Mouse (Mus musculus) midbrain, postnatal 0 days (tissue): ENCODE data around the gene Pcyt2. TPM values are rescaled to one million over a fixed set of nuclear protein-coding genes. Genes with fewer than 3 reads are reported as not detected.
A peak's percentile ranks its signal among the peaks of the same experiment; 100 is the strongest.

Experiments
- ATAC-seq: fragments of 200-750 bp; cut with Nextera tagmentation; 2 replicates; pipeline ENCODE4 v1.8.0; 2017; ENCODE audit warnings: moderate number of reproducible peaks, mild to moderate bottlenecking, moderate TSS enrichment, moderate library complexity; ENCODE audit not compliant: low FRiP score
- DNase-seq: peaks from one replicate; pipeline ENCODE4 v3.0.0-alpha.2; 2015; ENCODE audit warnings: low spot score
- H3K27ac ChIP-seq: fragments of 300-500 bp; sonication (generic); 2 replicates; pipeline ENCODE4 v1.5.1; 2014; ENCODE audit warnings: low read depth, mild to moderate bottlenecking, low read length, mixed read lengths
- H3K27me3 ChIP-seq: fragments of 300-500 bp; sonication (generic); 2 replicates; pipeline ENCODE4 v1.6.1; 2014; ENCODE audit warnings: low read length, control low read depth, mixed read lengths; ENCODE audit not compliant: insufficient read depth
- H3K36me3 ChIP-seq: fragments of 300-500 bp; sonication (generic); 2 replicates; pipeline ENCODE4 v1.6.1; 2014; ENCODE audit warnings: low read length, control low read depth, mixed read lengths; ENCODE audit not compliant: insufficient read depth
- H3K4me1 ChIP-seq: fragments of 300-500 bp; sonication (generic); 2 replicates; pipeline ENCODE4 v1.6.1; 2014; ENCODE audit warnings: mild to moderate bottlenecking, control low read depth, antibody characterized with exemption, low read length, mixed read lengths; ENCODE audit not compliant: insufficient read depth
- H3K4me2 ChIP-seq: fragments of 300-500 bp; sonication (generic); 2 replicates; pipeline ENCODE4 v1.6.1; 2014; ENCODE audit warnings: low read depth, mild to moderate bottlenecking, low read length, mixed read lengths; ENCODE audit not compliant: poor library complexity, severe bottlenecking
- H3K4me3 ChIP-seq: fragments of 300-500 bp; sonication (generic); 2 replicates; pipeline ENCODE4 v1.5.1; 2014; ENCODE audit warnings: low read depth, mild to moderate bottlenecking, low read length, moderate library complexity
- H3K9ac ChIP-seq: fragments of 300-500 bp; sonication (generic); replicated peaks from 2 replicates; pipeline ENCODE4 v1.6.1; 2014; ENCODE audit warnings: mild to moderate bottlenecking, low read length, moderate library complexity, mixed read lengths; ENCODE audit not compliant: poor library complexity, severe bottlenecking
- H3K9me3 ChIP-seq: fragments of 300-500 bp; sonication (generic); 2 replicates; pipeline ENCODE4 v1.6.1; 2016; ENCODE audit warnings: low read length, control low read depth
- CTCF ChIP-seq: IDR thresholded peaks from 2 replicates; pipeline ENCODE4 v1.5.1; 2016; ENCODE audit warnings: antibody characterized with exemption, mild to moderate bottlenecking
- WGBS: fragments of 180-500 bp; shearing (Covaris S2); extraction: QIAGEN DNeasy Blood & Tissue Kit; methylation state at CpG from one replicate; pipeline ENCODE4 v1.1.7; 2014; 5-methylcytosine and 5-hydroxymethylcytosine counted together
- polyA plus RNA-seq: library from polyadenylated mRNA; unstranded; fragments of >200 nt; fragmentation: Nextera tagmentation; extraction: Ambion mirVana; gene quantifications from 2 replicates; pipeline ENCODE4 v1.2.1, GENCODE M21; 2015
- total RNA-seq: library from RNA; depleted of rRNA; stranded (reverse); fragments of >200 nt; gene quantifications from 2 replicates; pipeline ENCODE4 v1.2.3, GENCODE M21; 2014

Gene Pcyt2
- total and polyA plus RNA-seq, 2 experiments from 2014 or later: 129 to 137 TPM

DNA sequence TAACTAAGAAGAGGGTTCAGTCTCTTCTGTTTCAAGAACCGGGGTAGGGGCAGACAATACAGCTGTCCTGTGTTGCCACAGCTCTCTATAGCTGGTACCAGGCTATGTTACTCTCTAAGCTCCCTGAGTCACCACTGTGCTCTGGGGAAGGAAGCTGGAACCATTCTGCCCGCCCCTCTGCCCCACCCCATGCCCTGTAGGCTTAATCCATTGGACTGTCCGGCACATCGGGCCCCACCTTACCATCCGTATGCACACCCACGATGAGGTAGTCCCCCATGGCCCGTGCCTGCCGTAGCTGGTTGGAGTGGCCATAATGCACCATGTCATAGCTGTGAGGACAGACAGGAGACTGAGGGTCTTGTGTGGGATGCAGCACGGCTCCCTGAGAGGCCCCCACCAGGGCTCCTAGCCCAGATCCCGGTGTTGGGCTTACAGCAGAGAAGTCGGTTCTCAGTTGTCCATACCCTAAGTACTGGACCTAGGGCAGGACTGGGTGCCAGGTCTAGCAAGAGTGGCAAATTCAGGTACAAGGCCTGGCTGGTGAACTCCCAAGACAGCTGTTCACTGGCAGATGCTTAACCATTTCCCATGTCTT, 2.0 kb downstream of the Pcyt2 start:
- no peak overlapping the region for H3K4me3 ChIP-seq
- H3K4me1 ChIP-seq: peaks cover 8% of the 10 kb centered on the region; the same call in 1 of the 2 replicates
- H3K9ac ChIP-seq: no peak overlapping the region
- H3K4me2 ChIP-seq: 0 out of 2 replicates have a peak overlapping the region, but pooled peaks have one; percentile 1
- 90% methylated on average over 11 of the region's 11 CpGs for WGBS
- no peak for ATAC-seq
- H3K36me3 ChIP-seq: peaks cover 50% of the 10 kb centered on the region
- H3K27me3 ChIP-seq: no peaks in the 10 kb centered on the region
- TF ChIP-seq CTCF: no peak
- H3K27ac ChIP-seq: no peak overlapping the region
- no peaks in the 10 kb centered on the region for H3K9me3 ChIP-seq
- no peak for DNase-seq

DNA sequence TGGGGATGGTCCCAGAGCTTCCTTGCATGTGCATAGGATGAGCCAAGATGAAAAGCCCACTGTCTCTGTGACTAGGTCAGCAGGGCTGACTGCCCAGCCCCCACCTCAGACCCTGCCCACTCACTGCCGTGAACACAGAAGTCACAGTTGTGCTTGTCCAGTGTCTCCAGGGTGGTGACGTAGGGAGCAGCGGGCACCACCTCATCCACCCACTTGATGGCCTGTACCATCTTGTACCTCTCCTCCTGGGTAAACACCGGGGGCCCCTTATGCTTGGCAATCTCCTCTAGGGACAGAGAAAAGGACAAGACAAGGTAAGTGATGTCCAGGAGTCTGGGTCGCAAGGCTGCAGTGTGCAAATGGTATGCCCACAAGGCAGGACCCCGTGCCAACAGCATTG, 2.6 kb downstream of the Pcyt2 start:
- Histone ChIP-seq H3K4me3 (no peak overlapping the region), H3K27ac (no peak overlapping the region), H3K36me3 (peaks cover 47% of the 10 kb centered on the region), H3K27me3 (no peaks in the 10 kb centered on the region), H3K9me3 (no peaks in the 10 kb centered on the region), H3K9ac (no peak overlapping the region), H3K4me2 (no peak overlapping the region), H3K4me1 (peaks cover 8% of the 10 kb centered on the region; the same call in 1 of the 2 replicates)
- ATAC-seq: no peak
- 94% methylated on average over 6 of the region's 6 CpGs for WGBS
- no peak for TF ChIP-seq CTCF
- no peak for DNase-seq

DNA sequence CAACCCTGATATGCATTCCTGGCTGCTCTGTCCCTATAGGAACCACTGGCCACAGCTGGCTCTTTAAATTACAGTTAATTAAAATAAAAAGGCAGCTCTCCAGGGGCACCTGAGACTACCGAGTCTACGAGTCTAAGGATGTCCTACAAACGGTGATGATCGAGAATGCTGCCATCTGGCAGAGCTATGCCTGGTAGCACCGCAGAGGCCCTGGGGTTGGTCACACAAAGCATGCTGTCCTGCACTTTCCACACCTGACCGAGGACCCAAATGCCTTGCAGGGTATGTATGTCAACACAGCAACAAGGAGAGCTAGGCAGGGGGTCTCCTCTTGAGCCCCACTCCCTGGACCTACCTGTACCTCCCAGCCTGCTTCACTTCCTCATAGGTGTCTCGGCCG, 3.8 kb downstream of the Pcyt2 start:
- Histone ChIP-seq H3K36me3 (peaks cover 45% of the 10 kb centered on the region), H3K4me3 (no peak overlapping the region), H3K4me2 (no peak overlapping the region), H3K9me3 (no peaks in the 10 kb centered on the region), H3K4me1 (peaks cover 8% of the 10 kb centered on the region; the same call in 1 of the 2 replicates), H3K9ac (no peak overlapping the region), H3K27me3 (no peaks in the 10 kb centered on the region), H3K27ac (no peak overlapping the region)
- DNase-seq (no peak), ATAC-seq (no peak)
- 85% methylated on average over 8 of the region's 8 CpGs for WGBS
- no peak for TF ChIP-seq CTCF

DNA sequence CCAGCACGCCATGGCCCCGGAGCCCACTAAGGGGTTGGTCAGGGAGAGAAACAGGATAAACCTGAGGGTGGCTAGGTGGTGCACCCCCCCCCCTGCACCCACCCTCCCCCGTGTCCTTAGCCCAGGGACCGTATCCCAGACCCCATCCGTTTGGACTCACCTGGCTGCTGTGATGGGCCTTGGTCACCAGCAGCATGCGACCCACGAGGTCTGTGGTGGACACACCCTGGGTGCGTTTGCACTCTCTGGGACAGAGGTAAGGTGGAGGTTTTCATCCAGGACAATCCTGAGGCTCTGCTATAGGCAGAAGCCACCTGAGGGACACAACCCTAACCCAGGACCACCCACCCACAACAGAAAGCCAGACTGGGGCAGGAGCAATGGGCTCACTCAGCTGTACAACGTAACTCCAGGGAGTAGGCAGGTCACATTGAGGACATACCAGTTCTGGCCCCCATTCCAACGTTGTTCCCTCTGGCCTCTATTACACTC, 4.2 kb downstream of the Pcyt2 start:
- no peak for ATAC-seq
- Histone ChIP-seq H3K4me3 (no peak overlapping the region), H3K9ac (no peak overlapping the region), H3K9me3 (no peaks in the 10 kb centered on the region), H3K4me2 (no peak overlapping the region), H3K27me3 (no peaks in the 10 kb centered on the region), H3K36me3 (peaks cover 40% of the 10 kb centered on the region), H3K27ac (no peak overlapping the region), H3K4me1 (peaks cover 8% of the 10 kb centered on the region; the same call in 1 of the 2 replicates)
- no peak for DNase-seq
- WGBS: 93% methylated on average over 10 of the region's 10 CpGs
- no peak for TF ChIP-seq CTCF

DNA sequence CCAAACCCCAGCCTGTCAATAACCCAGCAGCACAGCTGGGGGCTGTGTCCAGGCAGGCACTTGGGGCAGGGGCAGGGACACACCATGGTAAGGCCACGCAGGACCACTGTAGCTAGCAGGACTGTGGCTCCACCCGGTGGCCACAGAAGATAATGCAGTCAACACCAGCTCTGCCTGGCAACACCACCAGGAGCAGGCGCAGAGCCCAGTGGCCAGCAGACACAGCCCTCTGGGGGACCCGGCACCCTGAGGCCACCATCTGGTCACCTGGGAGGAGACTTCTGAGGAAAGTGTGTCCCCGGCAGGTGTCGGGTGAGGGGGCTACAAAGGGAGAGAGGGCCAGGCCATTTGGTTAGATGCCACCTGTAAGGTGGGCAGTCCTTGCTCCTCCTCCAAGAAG, 5.0 kb downstream of the Pcyt2 start:
- Histone ChIP-seq H3K36me3 (peaks cover 37% of the 10 kb centered on the region), H3K9me3 (no peaks in the 10 kb centered on the region), H3K9ac (no peak overlapping the region), H3K27me3 (no peaks in the 10 kb centered on the region), H3K4me1 (peaks cover 8% of the 10 kb centered on the region; the same call in 1 of the 2 replicates), H3K4me2 (no peak overlapping the region), H3K4me3 (no peak overlapping the region), H3K27ac (no peak overlapping the region)
- ATAC-seq (peak; percentile 35; the same call in 1 of the 2 replicates), DNase-seq (peak; percentile 78)
- WGBS: 49% methylated on average over 6 of the region's 6 CpGs
- TF ChIP-seq CTCF: peak; percentile 83

GRCm38 (mm10) chr11:120610477-120611046, 7.2 kb downstream of the Pcyt2 start:
- Histone ChIP-seq H3K4me1 (no peaks in the 10 kb centered on the region), H3K27ac (no peak overlapping the region), H3K9ac (no peak overlapping the region), H3K4me2 (no peak overlapping the region), H3K9me3 (no peaks in the 10 kb centered on the region), H3K4me3 (no peak overlapping the region), H3K27me3 (no peaks in the 10 kb centered on the region), H3K36me3 (peaks cover 47% of the 10 kb centered on the region)
- TF ChIP-seq CTCF: no peak
- 79% methylated on average over 9 of the region's 9 CpGs for WGBS
- no peak for ATAC-seq
- DNase-seq: no peak
